Mouse (Mus musculus) CH12.LX (cell line): ENCODE measurements at regions not wholly inside any gene's neighbourhood (a gene's known extent, or its start where the extent isn't known, plus 50 kb on each side); places are given as distances from the start of the nearest gene placed in this dataset.

Experiments used
- DNase-seq: peaks from one replicate; pipeline ENCODE4 v3.0.0-alpha.2; 2013; ENCODE audit errors: extremely low read depth
- H3K27ac ChIP-seq: 2 replicates; pipeline ENCODE4 v1.5.1; 2012; ENCODE audit warnings: low read depth, mild to moderate bottlenecking, control low read depth, moderate library complexity; ENCODE audit not compliant: insufficient read depth
- H3K27me3 ChIP-seq: replicated peaks from 2 replicates; pipeline ENCODE3; 2012; ENCODE audit warnings: inconsistent platforms
- H3K36me3 ChIP-seq, 2 experiments: replicated peaks in 1 of 2; 2 replicates each; pipeline versions ENCODE3 to v1.6.1; 2012; ENCODE audit warnings: inconsistent platforms in 1 of 2, low read length in 1 of 2, mild to moderate bottlenecking in 1 of 2, mixed read lengths in 1 of 2, moderate library complexity in 1 of 2; ENCODE audit not compliant: control insufficient read depth in 1 of 2, insufficient read depth in 1 of 2
- H3K4me1 ChIP-seq, 2 experiments: 2 replicates each; pipeline ENCODE4 v1.6.1; 2012; ENCODE audit warnings: inconsistent platforms in 1 of 2, moderate library complexity in 1 of 2; ENCODE audit not compliant: insufficient read depth in 2 of 2, control insufficient read depth in 1 of 2
- H3K4me2 ChIP-seq: 2 replicates; pipeline ENCODE4 v1.6.1; 2012; ENCODE audit warnings: low read depth, mild to moderate bottlenecking, control low read depth; ENCODE audit not compliant: poor library complexity, insufficient read depth, severe bottlenecking
- H3K4me3 ChIP-seq, 3 experiments: fragments of 150-350 bp in 1 of 3; sonication (generic) in 1 of 3; replicated peaks in 1 of 3; 2 replicates each; pipeline versions ENCODE3 to v1.5.1; 2011 to 2012; ENCODE audit warnings: low read depth in 2 of 3, low read length in 2 of 3, mild to moderate bottlenecking in 2 of 3, moderate library complexity in 2 of 3, control low read depth in 1 of 3, improper control_type of control experiment in 1 of 3, inconsistent platforms in 1 of 3, mixed read lengths in 1 of 3; ENCODE audit not compliant: poor library complexity in 1 of 3
- H3K79me2 ChIP-seq: replicated peaks from 2 replicates; pipeline ENCODE4 v1.6.1; 2012; ENCODE audit warnings: mild to moderate bottlenecking, moderate library complexity; ENCODE audit not compliant: control insufficient read depth, poor library complexity, insufficient read depth, severe bottlenecking; ENCODE audit errors: extremely low read depth
- H3K9ac ChIP-seq: 2 replicates; pipeline ENCODE4 v1.6.1; 2012; ENCODE audit warnings: low read depth, mild to moderate bottlenecking, control low read depth, moderate library complexity; ENCODE audit not compliant: insufficient read depth
- H3K9me3 ChIP-seq: replicated peaks from 2 replicates; pipeline ENCODE3; 2012; ENCODE audit warnings: low read length, inconsistent platforms, mixed read lengths
- CTCF ChIP-seq, 2 experiments: IDR thresholded peaks in 1 of 2; conservative IDR thresholded peaks in 1 of 2; 2 replicates each; pipeline ENCODE4 v1.5.1; 2011 to 2012; ENCODE audit warnings: low read depth in 2 of 2, low read length in 2 of 2, improper control_type of control experiment in 1 of 2, inconsistent platforms in 1 of 2, mild to moderate bottlenecking in 1 of 2, moderate library complexity in 1 of 2
- E2F4 ChIP-seq: IDR thresholded peaks from 2 replicates; pipeline ENCODE4 v1.6.1; 2011; ENCODE audit warnings: low read depth, low read length, improper control_type of control experiment; ENCODE audit not compliant: insufficient replicate concordance
- EP300 ChIP-seq: IDR thresholded peaks from 2 replicates; pipeline ENCODE4 v1.6.1; 2011; ENCODE audit warnings: low read length, improper control_type of control experiment
- ETS1 ChIP-seq: conservative IDR thresholded peaks from 2 replicates; pipeline ENCODE4 v1.6.1; 2012; ENCODE audit warnings: low read depth, mild to moderate bottlenecking, inconsistent platforms, low read length, improper control_type of control experiment, moderate library complexity
- HCFC1 ChIP-seq: IDR thresholded peaks from 2 replicates; pipeline ENCODE4 v1.6.1; 2012; ENCODE audit warnings: low read depth, mild to moderate bottlenecking, inconsistent platforms, low read length, improper control_type of control experiment
- IRF4 ChIP-seq: IDR thresholded peaks from 2 replicates; pipeline ENCODE4 v1.6.1; 2014; ENCODE audit warnings: low read depth, mild to moderate bottlenecking, inconsistent platforms, low read length, improper control_type of control experiment
- JUN ChIP-seq: IDR thresholded peaks from 2 replicates; pipeline ENCODE4 v1.6.1; 2011; ENCODE audit warnings: low read depth, mild to moderate bottlenecking, low read length, improper control_type of control experiment, moderate library complexity; ENCODE audit not compliant: insufficient read depth
- MAFK ChIP-seq: IDR thresholded peaks from 2 replicates; pipeline ENCODE4 v1.6.1; 2011; ENCODE audit warnings: low read length, improper control_type of control experiment; ENCODE audit not compliant: insufficient replicate concordance
- MXI1 ChIP-seq: IDR thresholded peaks from 2 replicates; pipeline ENCODE4 v1.6.1; 2011; ENCODE audit warnings: mild to moderate bottlenecking, low read depth, low read length, improper control_type of control experiment
- MYC ChIP-seq: IDR thresholded peaks from 2 replicates; pipeline ENCODE4 v1.6.1; 2011; ENCODE audit warnings: low read depth, mild to moderate bottlenecking, improper control_type of control experiment, low read length
- POLR2AphosphoS2 ChIP-seq: IDR thresholded peaks from 2 replicates; pipeline ENCODE4 v1.6.1; 2011; ENCODE audit warnings: low read depth, low read length, improper control_type of control experiment
- RAD21 ChIP-seq: IDR thresholded peaks from 2 replicates; pipeline ENCODE4 v1.6.1; 2011; ENCODE audit warnings: low read depth, mild to moderate bottlenecking, low read length, improper control_type of control experiment, moderate library complexity
- RCOR1 ChIP-seq: conservative IDR thresholded peaks from 2 replicates; pipeline ENCODE4 v1.6.1; 2012; ENCODE audit warnings: low read depth, mild to moderate bottlenecking, inconsistent platforms, low read length, improper control_type of control experiment
- SIN3A ChIP-seq: IDR thresholded peaks from 2 replicates; pipeline ENCODE4 v1.6.1; 2012; ENCODE audit warnings: low read length, improper control_type of control experiment, inconsistent platforms
- TBP ChIP-seq: conservative IDR thresholded peaks from 2 replicates; pipeline ENCODE4 v1.6.1; 2011; ENCODE audit warnings: low read depth, low read length, improper control_type of control experiment
- USF1 ChIP-seq: IDR thresholded peaks from 2 replicates; pipeline ENCODE4 v1.6.1; 2014; ENCODE audit warnings: low read depth, mild to moderate bottlenecking, inconsistent platforms, low read length, improper control_type of control experiment
- ZC3H11A ChIP-seq: IDR thresholded peaks from 2 replicates; pipeline ENCODE4 v1.6.1; 2012; ENCODE audit warnings: low read depth, mild to moderate bottlenecking, inconsistent platforms, low read length, improper control_type of control experiment
- ZKSCAN1 ChIP-seq: IDR thresholded peaks from 2 replicates; pipeline ENCODE4 v1.6.1; 2012; ENCODE audit warnings: low read depth, inconsistent platforms, low read length, improper control_type of control experiment, borderline replicate concordance
- ZNF384 ChIP-seq: IDR thresholded peaks from 2 replicates; pipeline ENCODE4 v1.6.1; 2012; ENCODE audit warnings: low read depth, low read length, improper control_type of control experiment, inconsistent platforms
- dilution Hi-C: fragments of 300-500 bp; cut with MboI; formaldehyde crosslinking; loops from 2 replicates; pipeline ENCODE4 v1.14.3; 2020; ENCODE audit warnings: low sequenced_read_pairs; ENCODE audit not compliant: extremely low pct_unique_long_range_greater_than_20kb, extremely low pct_ligation_motif_present
- in situ Hi-C: fragments of 300-500 bp; cut with MboI; formaldehyde crosslinking; loops from 3 replicates; pipeline ENCODE4 v1.14.3; 2019; ENCODE audit warnings: low sequenced_read_pairs, low pct_ligation_motif_present, low pct_unique_long_range_greater_than_20kb, mixed read lengths

- H3K27me3 ChIP-seq = no peaks in the 10 kb centered on the region
- dilution Hi-C loops = no loop called here
Measured at GRCm38 (mm10) chr10:111079051-111079450, 69.1 kb upstream of the Zdhhc17 start.

GRCm38 (mm10) chr10:111077632-111078031 lies 67.7 kb upstream of the Zdhhc17 start:
- dilution Hi-C loops = no loop called here
- no peaks in the 10 kb centered on the region for H3K79me2 ChIP-seq
- H3K27ac ChIP-seq = no peak overlapping the region
- no peaks in the 10 kb centered on the region for H3K36me3 ChIP-seq
- H3K4me1 ChIP-seq = peaks cover 0 to 4% of the 10 kb centered on the region in 2 experiments; a peak in 1 of 4 replicates
- H3K4me2 ChIP-seq = no peak overlapping the region
- in situ Hi-C loops = no loop called here
- H3K27me3 ChIP-seq = no peaks in the 10 kb centered on the region
- H3K4me3 ChIP-seq = no peak overlapping the region
- TF ChIP-seq RAD21 = no peak
- TF ChIP-seq MAFK = no peak
- TF ChIP-seq SIN3A = no peak
- no peak for TF ChIP-seq MXI1
- no peak for TF ChIP-seq EP300
- TF ChIP-seq TBP = no peak
- TF ChIP-seq POLR2AphosphoS2 = no peak
- no peak for TF ChIP-seq CTCF (conservative IDR thresholded peaks at IDR 0.05 in 1 of 2, IDR thresholded peaks at IDR 0.05 in 1 of 2; ENCODE audit: low read depth in 2 of 2, low read length in 2 of 2)
- no peak for TF ChIP-seq ZC3H11A
- no peak for TF ChIP-seq USF1
- no peak for TF ChIP-seq ETS1
- TF ChIP-seq E2F4 = no peak
- TF ChIP-seq, all 38 proteins: peak for 0
- H3K9ac ChIP-seq = no peak overlapping the region
- DNase-seq = no peak
- H3K9me3 ChIP-seq = no peaks in the 10 kb centered on the region

More at GRCm38 (mm10) chr10:111079051-111079450, 69.1 kb upstream of the Zdhhc17 start:
- Histone ChIP-seq H3K4me1 (no peaks in the 10 kb centered on the region; a peak in 1 of 4 replicates), H3K9me3 (no peaks in the 10 kb centered on the region), H3K27ac (no peak overlapping the region), H3K9ac (no peak overlapping the region), H3K36me3 (no peaks in the 10 kb centered on the region), H3K4me3 (no peak overlapping the region), H3K79me2 (no peaks in the 10 kb centered on the region), H3K4me2 (no peak overlapping the region)
- in situ Hi-C loops = no loop called here
- TF ChIP-seq MAFK (no peak), EP300 (no peak), JUN (no peak), POLR2AphosphoS2 (no peak), ZKSCAN1 (no peak), RCOR1 (no peak), HCFC1 (no peak), RAD21 (no peak), IRF4 (no peak), MYC (no peak), ZNF384 (no peak), USF1 (no peak)
- DNase-seq = no peak
